Mouse (Mus musculus): ENCODE results near the gene Hacd3.
A peak's percentile ranks its signal among the peaks of the same experiment; 100 is the strongest.
"Not testable (repeated sequence)": the region's sequence is repeated elsewhere in the genome, so short reads cannot be mapped to it uniquely, and the experiment has no call there.

The Hacd3 gene

GRCm38 (mm10) chr9:65016978-65017827, 4.3 kb downstream of the Hacd3 start:
- DNase-seq (ENCODE audit: low spot score in 2 of 2) = no peak

- DNase-seq (ENCODE audit: low spot score in 2 of 2) = no peak
These were observed 5.1 kb downstream of the Hacd3 start for GRCm38 (mm10) chr9:65016241-65016977.

GRCm38 (mm10) chr9:65015461-65016222, 5.9 kb downstream of the Hacd3 start:
- no peak for DNase-seq (ENCODE audit: low spot score in 2 of 2)

- DNase-seq (ENCODE audit: low spot score in 2 of 2) = peak; percentile 37 to 64
These were observed 10.2 kb downstream of the Hacd3 start for GRCm38 (mm10) chr9:65011304-65011703.

- no peak for DNase-seq (ENCODE audit: low spot score in 2 of 2)
These were observed 10.9 kb downstream of the Hacd3 start for GRCm38 (mm10) chr9:65010632-65011031.

GRCm38 (mm10) chr9:65005737-65006136, 15.8 kb downstream of the Hacd3 start:
- no peak for DNase-seq (ENCODE audit: low spot score in 2 of 2)

- DNase-seq (ENCODE audit: low spot score in 2 of 2) = no peak
These were observed 20.0 kb downstream of the Hacd3 start for GRCm38 (mm10) chr9:65001481-65001880.

- DNase-seq (ENCODE audit: low spot score in 2 of 2) = not testable (repeated sequence)
These were observed 26.0 kb downstream of the Hacd3 start for GRCm38 (mm10) chr9:64995464-64995863.

GRCm38 (mm10) chr9:64990291-64990690, 31.2 kb downstream of the Hacd3 start:
- no peak for DNase-seq (ENCODE audit: low spot score in 2 of 2)

GRCm38 (mm10) chr9:64988443-64988842, 33.0 kb downstream of the Hacd3 start:
- no peak for DNase-seq (ENCODE audit: low spot score in 2 of 2)

- no peak for DNase-seq (ENCODE audit: low spot score in 2 of 2)
These were observed 33.8 kb downstream of the Hacd3 start for GRCm38 (mm10) chr9:64987651-64988050.

GRCm38 (mm10) chr9:64985807-64986206, 35.7 kb downstream of the Hacd3 start:
- DNase-seq (ENCODE audit: low spot score in 2 of 2) = no peak

GRCm38 (mm10) chr9:64985037-64985794, 36.3 kb downstream of the Hacd3 start:
- DNase-seq (ENCODE audit: low spot score in 2 of 2) = no peak

- no peak for DNase-seq (ENCODE audit: low spot score in 2 of 2)
These were observed 39.6 kb downstream of the Hacd3 start for GRCm38 (mm10) chr9:64981904-64982303.

GRCm38 (mm10) chr9:64980548-64980947, 40.9 kb downstream of the Hacd3 start:
- no peak for DNase-seq (ENCODE audit: low spot score in 2 of 2)

- DNase-seq (ENCODE audit: low spot score in 2 of 2) = no peak
These were observed 60.5 kb downstream of the Hacd3 start for GRCm38 (mm10) chr9:64960978-64961320.

GRCm38 (mm10) chr9:64960117-64960977, 61.1 kb downstream of the Hacd3 start, which contains the start of gene Ints14:
TSS of gene Ints14 (plus strand) at chr9:64960905.
- peak; percentile 97 to 99 for DNase-seq (ENCODE audit: low spot score in 2 of 2)

GRCm38 (mm10) chr9:64957276-64957675, 64.2 kb downstream of the Hacd3 start:
- DNase-seq (ENCODE audit: low spot score in 2 of 2) = no peak

GRCm38 (mm10) chr9:64956337-64956736, 65.2 kb downstream of the Hacd3 start:
- peak; percentile 51 to 80 for DNase-seq (ENCODE audit: low spot score in 2 of 2)

GRCm38 (mm10) chr9:64953190-64953589, 68.3 kb downstream of the Hacd3 start:
- no peak for DNase-seq (ENCODE audit: low spot score in 2 of 2)

Data from spleen, postnatal 4 days (tissue).